Mouse (Mus musculus): Measurements from ENCODE around the gene Nfkbib. TPM values are rescaled to one million over a fixed set of nuclear protein-coding genes. Genes with fewer than 3 reads are reported as not detected.

Nfkbib gene
- polyA plus RNA-seq, 1 experiment from 2014 or later, result 49.1 TPM

DNA sequence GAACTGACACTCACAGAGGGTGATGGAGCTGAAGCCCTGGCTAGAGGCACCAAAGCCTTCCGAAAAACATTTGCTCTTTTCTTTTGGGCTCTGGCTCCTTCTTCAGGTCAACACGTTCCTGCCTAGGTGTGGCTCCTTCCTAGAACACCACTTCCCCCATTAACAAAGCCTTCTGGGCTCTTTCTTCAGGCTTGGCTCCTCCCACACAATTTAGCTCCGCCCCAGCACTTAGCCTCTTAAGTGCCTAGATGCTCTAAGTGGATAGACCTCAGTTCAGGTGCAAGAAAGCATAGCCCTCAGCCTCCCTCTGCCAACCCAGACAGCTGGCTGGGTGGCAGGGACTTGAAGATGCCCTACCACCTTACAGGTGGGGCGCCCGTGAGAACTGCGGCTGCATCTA lies 31.6 kb downstream of the Nfkbib start:
- 81% methylated on average over 6 of the region's 6 CpGs for WGBS
- no peaks in the 10 kb centered on the region for H3K9me3 ChIP-seq (ENCODE audit: control insufficient read depth, low read length)
- no peak for ATAC-seq

DNA sequence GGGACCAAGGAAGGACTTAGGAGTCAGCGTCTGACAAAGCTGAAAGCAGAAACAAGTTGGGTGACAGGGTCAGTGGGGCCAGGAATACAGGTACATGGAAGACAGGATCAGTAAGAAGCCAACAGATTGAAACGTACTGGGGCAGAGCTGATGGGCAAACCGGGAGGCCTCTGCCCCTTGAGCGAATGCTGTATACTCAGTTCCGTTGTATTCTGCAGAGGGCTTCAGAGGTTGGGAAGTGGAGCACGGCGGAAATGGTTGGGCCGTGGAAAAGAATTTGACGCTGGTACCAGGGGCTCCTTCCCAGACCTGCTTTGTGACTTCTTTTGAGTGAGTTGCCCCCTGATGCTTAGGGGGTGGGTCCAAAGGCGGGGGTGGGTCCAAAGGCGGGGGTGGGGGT lies 34.1 kb downstream of the Nfkbib start:
- Histone ChIP-seq H3K4me3 (ENCODE audit: low read length) (peak overlapping the region; percentile 49), H3K9me3 (ENCODE audit: control insufficient read depth, low read length) (no peaks in the 10 kb centered on the region), H3K27ac (ENCODE audit: low read length) (no peak overlapping the region), H3K4me2 (ENCODE audit: low read depth, low read length) (peak overlapping the region; percentile 61), H3K9ac (ENCODE audit: low read depth, low read length) (peak overlapping the region; percentile 6; the same call in 1 of the 2 replicates), H3K4me1 (ENCODE audit: control insufficient read depth, insufficient read depth, low read length) (peaks cover 8% of the 10 kb centered on the region), H3K36me3 (ENCODE audit: control insufficient read depth, insufficient read depth, low read length) (peaks cover 4% of the 10 kb centered on the region; the same call in 1 of the 2 replicates), H3K27me3 (replicated peaks; ENCODE audit: control insufficient read depth, insufficient read depth, low read length) (no peaks in the 10 kb centered on the region)
- no peak; the same call in none of the 2 replicates for ATAC-seq
- 18% methylated on average over 11 of the region's 11 CpGs for WGBS

More for the DNA sequence above, 31.6 kb downstream of the Nfkbib start:
- Histone ChIP-seq H3K4me2 (ENCODE audit: low read depth, low read length) (no peak overlapping the region), H3K27me3 (replicated peaks; ENCODE audit: control insufficient read depth, insufficient read depth, low read length) (no peaks in the 10 kb centered on the region), H3K27ac (ENCODE audit: low read length) (no peak overlapping the region), H3K4me3 (ENCODE audit: low read length) (no peak overlapping the region), H3K36me3 (ENCODE audit: control insufficient read depth, insufficient read depth, low read length) (peaks cover 4% of the 10 kb centered on the region; the same call in 1 of the 2 replicates), H3K4me1 (ENCODE audit: control insufficient read depth, insufficient read depth, low read length) (peaks cover 8% of the 10 kb centered on the region), H3K9ac (ENCODE audit: low read depth, low read length) (no peak overlapping the region)

DNA sequence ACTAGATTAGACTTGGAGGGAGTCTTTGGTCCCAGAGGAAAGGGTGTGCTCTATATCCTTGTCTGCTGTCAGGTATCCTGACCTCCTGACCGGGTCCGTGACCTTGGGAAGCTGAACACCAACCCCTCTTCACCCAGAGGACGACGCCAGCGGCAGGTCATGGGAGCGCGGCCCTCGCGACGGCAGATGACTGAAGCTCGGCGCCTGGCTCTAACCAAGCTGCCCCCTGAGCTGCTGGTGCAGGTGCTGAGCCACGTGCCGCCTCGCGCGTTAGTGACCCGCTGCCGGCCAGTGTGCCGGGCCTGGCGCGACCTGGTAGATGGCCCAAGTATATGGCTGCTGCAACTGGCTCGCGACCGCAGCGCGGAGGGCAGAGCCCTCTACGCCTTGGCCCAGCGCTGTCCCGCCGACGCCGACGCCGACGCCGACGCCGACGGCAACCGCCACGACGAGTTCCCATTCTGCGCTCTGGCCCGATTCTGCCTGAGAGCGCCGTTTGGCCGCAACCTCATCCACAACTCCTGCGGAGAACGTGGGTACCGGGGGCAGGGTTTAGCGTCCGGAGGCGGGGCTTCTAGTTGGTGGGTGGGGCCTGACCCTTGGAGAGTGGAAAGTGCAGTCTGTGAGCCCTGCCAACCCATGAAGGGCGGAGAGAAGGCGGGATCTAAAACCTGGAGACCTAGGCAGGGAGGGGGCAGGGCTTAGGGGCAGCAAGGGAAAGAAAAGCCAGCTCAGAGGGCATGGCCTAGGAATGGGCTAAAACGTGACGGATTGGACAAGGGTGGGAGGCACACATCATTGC lies 34.8 kb downstream of the Nfkbib start:
- Histone ChIP-seq H3K36me3 (ENCODE audit: control insufficient read depth, insufficient read depth, low read length) (peaks cover 4% of the 10 kb centered on the region; the same call in 1 of the 2 replicates), H3K27ac (ENCODE audit: low read length) (no peak overlapping the region), H3K27me3 (replicated peaks; ENCODE audit: control insufficient read depth, insufficient read depth, low read length) (no peaks in the 10 kb centered on the region), H3K9ac (ENCODE audit: low read depth, low read length) (peak overlapping the region; percentile 48; the same call in 1 of the 2 replicates), H3K4me2 (ENCODE audit: low read depth, low read length) (peak overlapping the region; percentile 61), H3K4me3 (ENCODE audit: low read length) (peak overlapping the region; percentile 49), H3K9me3 (ENCODE audit: control insufficient read depth, low read length) (no peaks in the 10 kb centered on the region), H3K4me1 (ENCODE audit: control insufficient read depth, insufficient read depth, low read length) (peaks cover 8% of the 10 kb centered on the region)
- 2% methylated on average over 58 of the region's 58 CpGs for WGBS
- ATAC-seq, result peak; percentile 94

DNA sequence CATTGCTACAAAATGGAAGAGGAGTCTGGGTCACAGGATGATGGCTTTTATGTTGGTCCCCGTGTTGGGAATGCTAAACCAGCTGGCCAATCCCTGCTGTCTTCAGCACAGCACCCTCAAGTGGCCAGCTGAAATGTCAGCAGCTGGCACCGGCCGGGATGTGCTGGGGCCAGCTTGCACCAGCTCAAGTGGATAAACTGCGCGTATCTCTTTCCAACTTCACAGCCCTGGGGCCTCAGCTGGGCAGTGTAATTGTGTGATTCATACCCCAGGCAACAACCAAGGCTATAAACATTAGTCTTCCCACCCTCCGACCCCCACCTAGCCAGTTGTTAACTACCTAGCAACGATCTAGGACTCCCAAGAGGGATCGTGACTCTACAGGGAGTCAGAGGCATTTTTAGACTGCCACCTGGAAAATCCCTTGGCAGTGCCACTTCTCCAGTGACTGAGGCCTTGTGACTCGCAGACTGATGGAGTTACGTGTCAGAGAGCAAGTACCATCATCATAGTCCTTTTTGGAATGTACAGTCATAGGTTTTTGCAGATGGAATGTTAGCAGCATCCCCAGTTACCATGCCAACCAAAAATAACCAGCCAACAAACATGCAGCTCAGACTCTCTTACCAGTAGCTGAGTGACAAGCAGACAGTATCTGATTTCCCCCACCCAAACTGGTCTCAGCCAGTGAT lies 39.5 kb downstream of the Nfkbib start:
- no peak for ATAC-seq
- Histone ChIP-seq H3K4me3 (ENCODE audit: low read length) (no peak overlapping the region), H3K9ac (ENCODE audit: low read depth, low read length) (no peak overlapping the region), H3K36me3 (ENCODE audit: control insufficient read depth, insufficient read depth, low read length) (no peaks in the 10 kb centered on the region), H3K4me1 (ENCODE audit: control insufficient read depth, insufficient read depth, low read length) (peaks cover 4% of the 10 kb centered on the region), H3K27ac (ENCODE audit: low read length) (no peak overlapping the region), H3K4me2 (ENCODE audit: low read depth, low read length) (no peak overlapping the region), H3K9me3 (ENCODE audit: control insufficient read depth, low read length) (no peaks in the 10 kb centered on the region), H3K27me3 (replicated peaks; ENCODE audit: control insufficient read depth, insufficient read depth, low read length) (no peaks in the 10 kb centered on the region)
- 57% methylated on average over 10 of the region's 10 CpGs for WGBS

DNA sequence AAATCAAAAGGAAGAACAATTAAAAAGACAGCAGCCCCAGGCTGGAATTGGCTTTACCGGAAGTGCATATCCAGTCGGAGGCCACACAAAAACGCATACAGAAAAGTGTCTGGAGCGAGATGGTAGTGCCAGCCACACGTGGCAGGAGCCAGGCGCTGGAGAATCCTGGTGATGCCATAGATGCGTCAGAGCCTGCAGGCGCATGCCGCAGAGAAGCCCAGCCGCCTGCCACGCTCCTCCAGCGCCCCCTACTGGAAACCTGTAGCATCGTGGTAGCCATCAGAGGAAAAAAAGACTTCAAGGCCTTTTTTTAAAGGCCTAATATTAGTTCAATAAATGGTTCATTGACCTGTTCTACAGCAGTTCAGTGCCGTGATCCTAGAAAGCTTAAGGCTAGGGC lies 40.7 kb downstream of the Nfkbib start:
- Histone ChIP-seq H3K4me2 (ENCODE audit: low read depth, low read length) (peak overlapping the region; percentile 10; the same call in 1 of the 2 replicates), H3K9ac (ENCODE audit: low read depth, low read length) (no peak overlapping the region), H3K9me3 (ENCODE audit: control insufficient read depth, low read length) (0 out of 2 replicates have a peak, but pooled peaks cover 2% of the 10 kb centered on the region), H3K4me1 (ENCODE audit: control insufficient read depth, insufficient read depth, low read length) (no peaks in the 10 kb centered on the region), H3K4me3 (ENCODE audit: low read length) (no peak overlapping the region), H3K27ac (ENCODE audit: low read length) (no peak overlapping the region), H3K27me3 (replicated peaks; ENCODE audit: control insufficient read depth, insufficient read depth, low read length) (no peaks in the 10 kb centered on the region), H3K36me3 (ENCODE audit: control insufficient read depth, insufficient read depth, low read length) (no peaks in the 10 kb centered on the region)
- peak; percentile 59; the same call in 1 of the 2 replicates for ATAC-seq
- 7% methylated on average over 14 of the region's 14 CpGs for WGBS

DNA sequence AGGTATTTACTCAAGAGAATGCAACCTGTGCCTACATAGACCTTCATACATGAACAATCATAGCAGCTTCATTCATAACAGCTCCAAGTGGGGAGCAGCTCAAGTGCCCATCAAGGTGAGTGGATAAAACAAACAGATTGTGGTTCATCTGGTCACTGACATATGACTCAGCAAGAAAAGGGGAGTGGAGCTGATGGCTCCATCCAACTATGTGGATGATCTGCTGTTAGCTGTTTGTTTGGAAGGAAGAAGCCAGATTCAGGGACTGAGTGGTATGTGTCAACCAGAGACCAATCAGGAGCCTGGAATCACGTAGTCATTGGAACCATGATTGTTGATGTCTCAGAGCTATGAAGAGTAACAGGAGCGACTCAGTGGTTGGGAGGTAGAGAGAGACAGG lies 42.7 kb downstream of the Nfkbib start:
- Histone ChIP-seq H3K27me3 (replicated peaks; ENCODE audit: control insufficient read depth, insufficient read depth, low read length) (no peaks in the 10 kb centered on the region), H3K4me1 (ENCODE audit: control insufficient read depth, insufficient read depth, low read length) (no peaks in the 10 kb centered on the region), H3K9ac (ENCODE audit: low read depth, low read length) (no peak overlapping the region), H3K9me3 (ENCODE audit: control insufficient read depth, low read length) (0 out of 2 replicates have a peak, but pooled peaks cover 2% of the 10 kb centered on the region), H3K4me2 (ENCODE audit: low read depth, low read length) (no peak overlapping the region), H3K36me3 (ENCODE audit: control insufficient read depth, insufficient read depth, low read length) (no peaks in the 10 kb centered on the region), H3K27ac (ENCODE audit: low read length) (no peak overlapping the region), H3K4me3 (ENCODE audit: low read length) (no peak overlapping the region)
- ATAC-seq, result no peak
- 95% methylated on average over 2 of the region's 2 CpGs for WGBS

DNA sequence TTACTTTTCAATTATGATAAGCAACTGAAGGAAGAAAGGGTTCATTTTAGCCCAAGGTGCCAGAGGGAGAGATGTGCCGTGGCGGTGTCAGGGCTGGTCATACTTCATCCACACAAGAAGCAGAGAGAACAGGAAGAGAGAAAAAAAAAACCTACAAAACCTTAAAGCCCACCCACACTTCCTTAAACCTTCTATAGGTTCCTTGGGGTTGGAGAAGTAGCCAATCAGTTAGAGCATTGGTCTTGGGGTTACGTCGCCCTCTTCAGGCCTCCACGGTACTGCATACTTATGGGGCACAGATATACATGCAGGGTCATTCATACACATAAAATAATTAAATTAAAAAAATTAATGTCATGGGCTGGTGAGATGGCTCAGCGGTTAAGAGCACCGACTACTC lies 45.2 kb downstream of the Nfkbib start:
- no peak for ATAC-seq
- 91% methylated on average over 7 of the region's 7 CpGs for WGBS
- no peak overlapping the region for H3K4me2 ChIP-seq (ENCODE audit: low read depth, low read length)
- 0 out of 2 replicates have a peak, but pooled peaks cover 2% of the 10 kb centered on the region for H3K9me3 ChIP-seq (ENCODE audit: control insufficient read depth, low read length)
- peaks cover 4% of the 10 kb centered on the region; the same call in 1 of the 2 replicates for H3K4me1 ChIP-seq (ENCODE audit: control insufficient read depth, insufficient read depth, low read length)
- H3K4me3 ChIP-seq (ENCODE audit: low read length), result no peak overlapping the region
- H3K27ac ChIP-seq (ENCODE audit: low read length), result no peak overlapping the region
- no peaks in the 10 kb centered on the region for H3K36me3 ChIP-seq (ENCODE audit: control insufficient read depth, insufficient read depth, low read length)
- no peaks in the 10 kb centered on the region for H3K27me3 ChIP-seq (replicated peaks; ENCODE audit: control insufficient read depth, insufficient read depth, low read length)
- no peak overlapping the region for H3K9ac ChIP-seq (ENCODE audit: low read depth, low read length)

DNA sequence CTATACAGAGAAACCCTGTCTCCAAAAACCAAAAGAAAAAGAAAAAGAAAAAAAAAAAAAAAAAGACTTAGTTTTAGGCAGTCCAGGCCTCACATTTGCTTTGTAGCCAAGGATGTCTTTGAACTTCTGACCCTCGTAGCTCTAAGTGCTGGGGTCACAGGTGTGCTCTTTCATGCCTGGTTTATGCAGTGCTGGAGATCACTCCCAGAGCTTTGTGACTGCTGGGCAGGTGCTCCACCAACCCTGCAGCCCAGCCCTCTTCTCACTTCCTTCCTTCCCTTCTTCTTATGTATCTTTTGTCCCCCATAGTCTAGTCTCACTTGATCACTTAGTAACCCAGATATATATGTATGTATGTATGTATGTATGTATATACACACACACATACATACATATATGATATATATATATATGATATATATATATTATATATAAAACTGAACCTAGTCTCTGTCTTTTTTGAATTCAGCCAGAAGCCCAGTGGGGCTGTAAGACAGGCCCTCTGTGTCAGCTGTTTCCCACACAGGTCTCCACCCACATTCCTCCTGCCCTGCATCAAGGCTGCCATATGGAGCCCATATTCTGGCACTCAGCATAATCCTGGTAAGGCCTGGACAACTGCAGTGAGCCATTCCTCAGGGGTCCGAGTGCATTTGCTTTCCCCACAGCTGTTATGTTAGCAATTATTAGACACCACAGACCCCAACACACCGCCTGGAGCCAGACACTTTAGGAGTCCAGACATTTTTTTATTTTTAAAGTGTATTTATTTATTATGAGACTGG lies 46.4 kb downstream of the Nfkbib start:
- Histone ChIP-seq H3K36me3 (ENCODE audit: control insufficient read depth, insufficient read depth, low read length) (no peaks in the 10 kb centered on the region), H3K4me3 (ENCODE audit: low read length) (no peak overlapping the region), H3K27me3 (replicated peaks; ENCODE audit: control insufficient read depth, insufficient read depth, low read length) (no peaks in the 10 kb centered on the region), H3K9ac (ENCODE audit: low read depth, low read length) (no peak overlapping the region), H3K4me1 (ENCODE audit: control insufficient read depth, insufficient read depth, low read length) (peaks cover 4% of the 10 kb centered on the region; the same call in 1 of the 2 replicates), H3K4me2 (ENCODE audit: low read depth, low read length) (no peak overlapping the region), H3K9me3 (ENCODE audit: control insufficient read depth, low read length) (0 out of 2 replicates have a peak, but pooled peaks cover 2% of the 10 kb centered on the region), H3K27ac (ENCODE audit: low read length) (no peak overlapping the region)
- ATAC-seq, result no peak
- 66% methylated on average over 3 of the region's 3 CpGs for WGBS

DNA sequence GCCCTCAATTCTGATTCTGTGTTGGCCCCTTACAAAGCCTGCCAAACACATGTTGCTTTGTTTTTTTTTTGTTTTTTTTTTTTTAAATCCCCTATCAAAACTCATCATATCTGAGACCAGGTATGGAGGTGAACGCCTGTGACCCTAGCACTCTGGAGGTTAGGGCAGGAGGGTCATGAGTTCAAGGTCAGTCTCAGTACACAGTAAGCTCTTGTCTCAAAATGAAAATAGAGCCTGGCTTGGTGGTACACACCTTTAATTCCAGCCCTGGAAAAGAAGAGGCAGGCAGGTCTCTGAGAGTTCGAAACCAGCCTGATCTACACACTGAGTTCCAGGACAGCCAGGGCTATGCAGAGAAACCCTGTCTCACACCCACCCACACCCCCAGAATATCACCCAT lies 47.7 kb downstream of the Nfkbib start:
- H3K4me3 ChIP-seq (ENCODE audit: low read length), result no peak overlapping the region
- H3K9me3 ChIP-seq (ENCODE audit: control insufficient read depth, low read length), result 0 out of 2 replicates have a peak, but pooled peaks cover 2% of the 10 kb centered on the region
- peaks cover 4% of the 10 kb centered on the region; the same call in 1 of the 2 replicates for H3K4me1 ChIP-seq (ENCODE audit: control insufficient read depth, insufficient read depth, low read length)
- H3K9ac ChIP-seq (ENCODE audit: low read depth, low read length), result no peak overlapping the region
- no peaks in the 10 kb centered on the region for H3K36me3 ChIP-seq (ENCODE audit: control insufficient read depth, insufficient read depth, low read length)
- H3K27ac ChIP-seq (ENCODE audit: low read length), result no peak overlapping the region
- ATAC-seq, result no peak
- no peak overlapping the region for H3K4me2 ChIP-seq (ENCODE audit: low read depth, low read length)
- H3K27me3 ChIP-seq (replicated peaks; ENCODE audit: control insufficient read depth, insufficient read depth, low read length), result no peaks in the 10 kb centered on the region
- WGBS, result 79% methylated on average over 2 of the region's 2 CpGs

Measured in intestine, embryonic 16.5 days (tissue).